20 mouse cellular contexts compared by ENCODE assay signal in genomic region chr11:18164025-18164423, GRCm38 (mm10).
DNase-seq lines count a peak whose midpoint lies in the region; ATAC-seq and TF ChIP-seq lines count a peak whose summit lies in the region.
"Had no signal": no experiment of that assay in that cellular context is flagged by ENCODE, and none has a peak within 500 bp of the region (broad histone marks: within the 10 kb centered on the region; RNA-seq: fewer than 3 reads in every experiment).

No protein-coding gene starts in this region.

- WGBS in hindbrain, embryonic 12.5 days: 72% methylated on average over 2 of the region's 2 CpGs
- WGBS in hindbrain, embryonic 10.5 days: 83% methylated on average over 2 of the region's 2 CpGs
- WGBS in forebrain, embryonic 15.5 days: 19% methylated on average over 2 of the region's 2 CpGs
- 60% methylated on average over 2 of the region's 2 CpGs for WGBS in hindbrain, postnatal 0 days

- no peak for TF ChIP-seq POLR2A in brain, embryonic 14.5 days (IDR thresholded peaks at IDR 0.05; ENCODE audit: borderline replicate concordance, extremely low read depth, insufficient read depth, insufficient read length, poor library complexity, severe bottlenecking)

- H3K4me3 ChIP-seq in hindbrain, embryonic 12.5 days: no peak overlapping the region
- no peak overlapping the region for H3K4me3 ChIP-seq in hindbrain, embryonic 10.5 days
- no peak overlapping the region for H3K4me3 ChIP-seq in forebrain, embryonic 15.5 days
- no peak overlapping the region for H3K4me3 ChIP-seq in hindbrain, postnatal 0 days (ENCODE audit: low read length)
- H3K4me3 ChIP-seq: embryonic facial prominence, embryonic 13.5 days; neural tube, embryonic 13.5 days had no signal

- no peak overlapping the region for H3K9ac ChIP-seq in hindbrain, embryonic 12.5 days
- no peak overlapping the region for H3K9ac ChIP-seq in forebrain, embryonic 15.5 days (replicated peaks)
- H3K9ac ChIP-seq in hindbrain, postnatal 0 days (replicated peaks; ENCODE audit: low read length): no peak overlapping the region
- H3K9ac ChIP-seq: embryonic facial prominence, embryonic 13.5 days; neural tube, embryonic 13.5 days had no signal

- no peaks in the 10 kb centered on the region for H3K9me3 ChIP-seq in hindbrain, embryonic 12.5 days (replicated peaks)
- H3K9me3 ChIP-seq in hindbrain, embryonic 10.5 days: no peaks in the 10 kb centered on the region
- H3K9me3 ChIP-seq in forebrain, embryonic 15.5 days: no peaks in the 10 kb centered on the region
- no peaks in the 10 kb centered on the region for H3K9me3 ChIP-seq in hindbrain, postnatal 0 days (ENCODE audit: low read length)
- H3K9me3 ChIP-seq: embryonic facial prominence, embryonic 13.5 days; neural tube, embryonic 13.5 days had no signal

- H3K36me3 ChIP-seq in hindbrain, embryonic 12.5 days: no peaks in the 10 kb centered on the region
- H3K36me3 ChIP-seq in hindbrain, embryonic 10.5 days: no peaks in the 10 kb centered on the region
- no peaks in the 10 kb centered on the region for H3K36me3 ChIP-seq in forebrain, embryonic 15.5 days
- H3K36me3 ChIP-seq in hindbrain, postnatal 0 days (ENCODE audit: insufficient read depth, low read length): no peaks in the 10 kb centered on the region
- H3K36me3 ChIP-seq: embryonic facial prominence, embryonic 13.5 days; neural tube, embryonic 13.5 days had no signal

- no peak overlapping the region for H3K27ac ChIP-seq in hindbrain, embryonic 12.5 days
- no peak overlapping the region for H3K27ac ChIP-seq in hindbrain, embryonic 10.5 days
- H3K27ac ChIP-seq in forebrain, embryonic 15.5 days (replicated peaks): no peak overlapping the region
- no peak overlapping the region for H3K27ac ChIP-seq in hindbrain, postnatal 0 days
- H3K27ac ChIP-seq: embryonic facial prominence, embryonic 13.5 days; neural tube, embryonic 13.5 days had no signal

- H3K4me1 ChIP-seq in hindbrain, embryonic 12.5 days: no peaks in the 10 kb centered on the region
- no peaks in the 10 kb centered on the region for H3K4me1 ChIP-seq in hindbrain, embryonic 10.5 days (replicated peaks)
- no peaks in the 10 kb centered on the region for H3K4me1 ChIP-seq in forebrain, embryonic 15.5 days
- H3K4me1 ChIP-seq in hindbrain, postnatal 0 days (ENCODE audit: insufficient read depth, low read length): no peaks in the 10 kb centered on the region
- H3K4me1 ChIP-seq: embryonic facial prominence, embryonic 13.5 days had no signal

- ATAC-seq in hindbrain, embryonic 12.5 days (ENCODE audit: low FRiP score): peak; percentile 60; the same call in 1 of the 2 replicates
- ATAC-seq in forebrain, embryonic 15.5 days (replicated peaks): peak; percentile 71
- 0 out of 2 replicates have a peak, but pooled peaks have one; percentile 40 for ATAC-seq in hindbrain, postnatal 0 days
- no peak for ATAC-seq in frontal cortex, adult (ENCODE audit: low TSS enrichment)
- ATAC-seq in erythroblast, adult 5-6 weeks (replicated peaks; ENCODE audit: low FRiP score, poor library complexity, severe bottlenecking): no peak
- ATAC-seq: CD4-positive, CD25-positive, alpha-beta regulatory T cell, adult 4 months had no signal

- no peak overlapping the region for H3K4me2 ChIP-seq in hindbrain, embryonic 12.5 days (replicated peaks)
- H3K4me2 ChIP-seq in forebrain, embryonic 15.5 days (replicated peaks): no peak overlapping the region
- no peak overlapping the region for H3K4me2 ChIP-seq in hindbrain, postnatal 0 days (ENCODE audit: low read depth, low read length)
- H3K4me2 ChIP-seq: embryonic facial prominence, embryonic 13.5 days; neural tube, embryonic 13.5 days had no signal

- DNase-seq in hindbrain, embryonic 10.5 days (ENCODE audit: low spot score): no peak
- DNase-seq in brain, embryonic 14.5 days (ENCODE audit: low read depth): peak; percentile 76
- no peak for DNase-seq in hindbrain, postnatal 0 days (ENCODE audit: low spot score)
- no peak for DNase-seq in adrenal gland, adult (ENCODE audit: inconsistent age in 2 of 2, low spot score in 1 of 2)
- DNase-seq: cerebellum, adult 18-20 months; cerebellum, postnatal 25 days; gastrocnemius, postnatal 14 days; heart, postnatal 36 days; kidney, adult 9 months; kidney, postnatal 14 days; lung, postnatal 4 days; right cerebral cortex, postnatal 25 days; spleen, adult 18-20 months had no signal

- no peaks in the 10 kb centered on the region for H3K27me3 ChIP-seq in hindbrain, embryonic 12.5 days
- H3K27me3 ChIP-seq in hindbrain, embryonic 10.5 days (ENCODE audit: insufficient read depth, poor library complexity, severe bottlenecking): no peaks in the 10 kb centered on the region
- H3K27me3 ChIP-seq in forebrain, embryonic 15.5 days: no peaks in the 10 kb centered on the region
- H3K27me3 ChIP-seq in hindbrain, postnatal 0 days (ENCODE audit: insufficient read depth, low read length): no peaks in the 10 kb centered on the region
- H3K27me3 ChIP-seq: embryonic facial prominence, embryonic 13.5 days; neural tube, embryonic 13.5 days had no signal

- TF ChIP-seq CTCF in brain, embryonic 14.5 days (IDR thresholded peaks at IDR 0.05; ENCODE audit: borderline replicate concordance, extremely low read depth, insufficient read depth, insufficient read length): no peak
- TF ChIP-seq CTCF in hindbrain, postnatal 0 days (IDR thresholded peaks at IDR 0.05; ENCODE audit: low read depth): no peak

Comparison
In these comparisons a context has a peak if more than half of its experiments do, and no peak if none do; other contexts are left out.
1. ATAC-seq: peak in hindbrain, embryonic 12.5 days (single experiment), forebrain, embryonic 15.5 days (single experiment) and hindbrain, postnatal 0 days (single experiment); none in frontal cortex, adult (single experiment) and erythroblast, adult 5-6 weeks (single experiment).